Mouse (Mus musculus): Measurements from ENCODE around the gene Fam185a.

DNA sequence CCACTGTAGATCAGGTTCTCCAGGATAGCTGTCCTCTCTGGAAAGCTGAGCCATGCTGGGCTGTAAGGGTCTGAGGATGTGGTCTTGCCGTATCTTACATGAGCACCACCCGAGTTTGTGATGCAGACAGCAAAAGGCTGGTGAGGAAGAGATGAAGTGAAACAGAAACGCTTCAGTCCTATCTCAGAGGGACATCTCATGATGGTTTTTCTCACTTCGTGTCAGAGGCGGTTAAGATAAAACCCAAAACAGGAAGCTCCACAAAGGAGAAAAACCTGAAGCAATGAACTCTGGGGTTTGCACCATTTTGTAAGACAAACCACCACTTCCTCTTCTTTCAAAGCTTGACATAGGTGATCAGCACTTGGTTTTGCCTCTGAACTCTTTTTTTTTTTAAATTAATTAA lies 13.5 kb upstream of the Fam185a start:
- TF ChIP-seq GATA1 (IDR thresholded peaks at IDR 0.05; ENCODE audit: borderline replicate concordance, low read length) (peak; percentile 60; the same call in 1 of the 3 replicates), FLI1 (IDR thresholded peaks at IDR 0.05; ENCODE audit: low read length) (no peak)

Measured in megakaryocyte, embryonic 14.5 days (primary cell).